Comparison of ENCODE assay signal across 28 mouse cellular contexts in the genomic region with DNA sequence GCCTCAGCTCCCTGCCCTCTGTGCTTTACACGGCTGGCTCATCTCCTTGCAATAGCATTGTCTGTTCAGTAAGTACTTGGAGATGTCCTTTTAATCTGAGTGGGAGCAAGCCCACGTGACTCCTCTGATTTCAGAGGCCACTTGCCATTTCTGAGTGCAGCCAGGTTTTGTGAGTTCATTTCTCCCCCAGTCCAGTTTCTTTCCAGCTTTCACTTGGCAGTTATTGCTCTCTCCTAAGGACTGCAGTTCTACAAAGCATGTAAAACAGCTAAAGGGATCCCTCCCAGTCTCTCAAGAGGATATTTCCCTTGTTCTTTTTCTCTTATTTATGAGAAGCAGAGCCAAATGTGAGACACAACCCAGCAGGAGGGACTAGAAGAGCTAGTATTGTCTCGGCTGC. TPM values are rescaled to one million over a fixed set of nuclear protein-coding genes. Genes with fewer than 3 reads are reported as not detected.
A peak's percentile ranks its signal among the peaks of the same experiment; 100 is the strongest.
DNase-seq lines count a peak whose midpoint lies in the region; ATAC-seq and TF ChIP-seq lines count a peak whose summit lies in the region.
"Had no signal": no experiment of that assay in that cellular context is flagged by ENCODE, and none has a peak within 500 bp of the region (broad histone marks: within the 10 kb centered on the region; RNA-seq: fewer than 3 reads in every experiment).

No protein-coding gene starts in this region.

- no peak for TF ChIP-seq CTCF in intestine, postnatal 0 days (IDR thresholded peaks at IDR 0.05; ENCODE audit: low read depth)

- ATAC-seq in limb, embryonic 14.5 days (ENCODE audit: low FRiP score, low read depth): peak; percentile 16; the same call in 1 of the 2 replicates
- no peak for ATAC-seq in megakaryocyte progenitor cell, adult 5-6 weeks (replicated peaks; ENCODE audit: poor library complexity)
- ATAC-seq in intestine, postnatal 0 days: no peak
- ATAC-seq: forebrain, embryonic 15.5 days; Patski had no signal

- H3K4me3 ChIP-seq in limb, embryonic 14.5 days (replicated peaks; ENCODE audit: low read length): no peak overlapping the region
- H3K4me3 ChIP-seq in intestine, postnatal 0 days (ENCODE audit: low read depth, low read length): no peak overlapping the region
- H3K4me3 ChIP-seq: embryonic facial prominence, embryonic 13.5 days; forebrain, embryonic 15.5 days; hindbrain, embryonic 13.5 days; liver, embryonic 13.5 days; midbrain, embryonic 12.5 days; neural tube, embryonic 15.5 days had no signal

- no peak for TF ChIP-seq POLR2A in limb, embryonic 14.5 days (IDR thresholded peaks at IDR 0.05; ENCODE audit: borderline replicate concordance, extremely low read depth, insufficient read depth, insufficient read length)

- no peaks in the 10 kb centered on the region for H3K9me3 ChIP-seq in limb, embryonic 14.5 days (ENCODE audit: control insufficient read depth, low read length)
- H3K9me3 ChIP-seq in intestine, postnatal 0 days (ENCODE audit: control insufficient read depth): no peaks in the 10 kb centered on the region
- H3K9me3 ChIP-seq: embryonic facial prominence, embryonic 13.5 days; forebrain, embryonic 15.5 days; G1E; hindbrain, embryonic 13.5 days; liver, embryonic 13.5 days; midbrain, embryonic 12.5 days; neural tube, embryonic 15.5 days had no signal

- H3K4me1 ChIP-seq in limb, embryonic 14.5 days (ENCODE audit: control insufficient read depth, insufficient read depth, low read length): peaks cover 35% of the 10 kb centered on the region
- no peaks in the 10 kb centered on the region for H3K4me1 ChIP-seq in intestine, postnatal 0 days (replicated peaks; ENCODE audit: control insufficient read depth, insufficient read depth, low read length)
- H3K4me1 ChIP-seq: forebrain, embryonic 15.5 days; hindbrain, embryonic 13.5 days; liver, embryonic 13.5 days; midbrain, embryonic 12.5 days had no signal

- intact Hi-C loops in heart, postnatal 14 days (cut with DNase I): no loop called here

- 46% methylated on average over 3 of the region's 3 CpGs for WGBS in limb, embryonic 14.5 days
- 68% methylated on average over 3 of the region's 3 CpGs for WGBS in intestine, postnatal 0 days

- no peak overlapping the region for H3K27ac ChIP-seq in limb, embryonic 14.5 days (replicated peaks; ENCODE audit: low read depth, low read length)
- H3K27ac ChIP-seq in intestine, postnatal 0 days (ENCODE audit: low read depth, low read length): no peak overlapping the region
- H3K27ac ChIP-seq: embryonic facial prominence, embryonic 13.5 days; forebrain, embryonic 15.5 days; hindbrain, embryonic 13.5 days; kidney, postnatal 0 days; liver, embryonic 13.5 days; midbrain, embryonic 12.5 days; neural tube, embryonic 15.5 days had no signal

- DNase-seq in gastrocnemius, postnatal 25 days: peak; percentile 30
- no peak for DNase-seq in gastrocnemius, postnatal 10 days
- peak; percentile 19 for DNase-seq in ZHBTc4 (ENCODE audit: low read depth, low spot score)
- peak; percentile 14 to 26 for DNase-seq in heart, postnatal 14 days
- peak; percentile 49 for DNase-seq in limb, embryonic 14.5 days (ENCODE audit: low spot score)
- DNase-seq: adrenal gland, adult 2 months; B cell, adult 2 months; cerebellum, adult 18-20 months; cerebellum, postnatal 25 days; kidney, adult 18-20 months; layer of hippocampus, adult 9-11 months; liver, embryonic 13.5 days; lung, adult 2 months; lung, postnatal 14 days; right cerebral cortex, adult 18-20 months; thymus, adult 18-20 months had no signal

- no peak overlapping the region for H3K9ac ChIP-seq in limb, embryonic 14.5 days (ENCODE audit: low read depth, low read length, severe bottlenecking)
- no peak overlapping the region for H3K9ac ChIP-seq in intestine, postnatal 0 days (ENCODE audit: low read depth, low read length)
- H3K9ac ChIP-seq: embryonic facial prominence, embryonic 13.5 days; forebrain, embryonic 15.5 days; hindbrain, embryonic 13.5 days; liver, embryonic 13.5 days; midbrain, embryonic 12.5 days; neural tube, embryonic 15.5 days had no signal

- no peaks in the 10 kb centered on the region for H3K27me3 ChIP-seq in limb, embryonic 14.5 days (ENCODE audit: control insufficient read depth, insufficient read depth, low read length)
- H3K27me3 ChIP-seq in intestine, postnatal 0 days (replicated peaks; ENCODE audit: control insufficient read depth, insufficient read depth, low read length): no peaks in the 10 kb centered on the region
- H3K27me3 ChIP-seq: CH12.LX; embryonic facial prominence, embryonic 13.5 days; forebrain, embryonic 15.5 days; hindbrain, embryonic 13.5 days; liver, embryonic 13.5 days; midbrain, embryonic 12.5 days; neural tube, embryonic 15.5 days; Patski had no signal

- no peak overlapping the region for H3K4me2 ChIP-seq in limb, embryonic 14.5 days (replicated peaks; ENCODE audit: low read depth, low read length, severe bottlenecking)
- H3K4me2 ChIP-seq in intestine, postnatal 0 days (replicated peaks; ENCODE audit: low read depth): no peak overlapping the region
- H3K4me2 ChIP-seq: embryonic facial prominence, embryonic 13.5 days; forebrain, embryonic 15.5 days; hindbrain, embryonic 13.5 days; liver, embryonic 13.5 days; midbrain, embryonic 12.5 days; neural tube, embryonic 15.5 days had no signal

- H3K36me3 ChIP-seq in limb, embryonic 14.5 days (ENCODE audit: control insufficient read depth, insufficient read depth, low read length): no peaks in the 10 kb centered on the region; the same call in 1 of the 2 replicates
- H3K36me3 ChIP-seq in intestine, postnatal 0 days (ENCODE audit: control insufficient read depth, insufficient read depth): no peaks in the 10 kb centered on the region
- H3K36me3 ChIP-seq: embryonic facial prominence, embryonic 13.5 days; forebrain, embryonic 15.5 days; G1E; hindbrain, embryonic 13.5 days; liver, embryonic 13.5 days; midbrain, embryonic 12.5 days; neural tube, embryonic 15.5 days had no signal

RNA-seq across cellular contexts. Expression of a gene that starts 58.4 kb away (rescaled TPM):
- total RNA-seq in gastrocnemius, postnatal 25 days (2021): 1 to 10 TPM; 6.1 to 6.7 TPM
- total RNA-seq in gastrocnemius, postnatal 10 days (2021): 10 to 100 TPM; 18.6 to 23.0 TPM
- 10 to 100 TPM; 23.8 to 26.2 TPM for total RNA-seq in heart, postnatal 14 days (2021)
- 10.8 and 12.6 TPM in 2 replicates for polyA plus RNA-seq in limb, embryonic 14.5 days (2012; rRNA removed)
- polyA plus RNA-seq in limb, embryonic 14.5 days (2014; fragmentation: Nextera tagmentation; extraction: Ambion mirVana): 13.3 and 13.4 TPM in 2 replicates
- not detected in 2 replicates for total RNA-seq in megakaryocyte progenitor cell, adult 5-6 weeks (2015)
- total RNA-seq in megakaryocyte progenitor cell, adult 5-6 weeks (2017): 0.08 TPM in 1 of 2 replicates, not detected in the other
- 2.9 and 3.1 TPM in 2 replicates for polyA plus RNA-seq in intestine, postnatal 0 days (2015; fragmentation: Nextera tagmentation; extraction: Ambion mirVana)
- total RNA-seq: granulocyte monocyte progenitor cell, adult 5-6 weeks had no signal
- polyA plus RNA-seq: G1E had no signal

Comparison
In these comparisons a context has a peak if more than half of its experiments do, and no peak if none do; other contexts are left out.
1. RNA of a gene that starts 58.4 kb away (total RNA-seq): 23.8 to 26.2 TPM in heart, postnatal 14 days, 18.6 to 23.0 TPM in gastrocnemius, postnatal 10 days and 6.1 to 6.7 TPM in gastrocnemius, postnatal 25 days; 0.08 TPM in megakaryocyte progenitor cell, adult 5-6 weeks; every median in the first group is over 4 times any median in the second.